Comparison of ENCODE assay signal across 11 mouse cellular contexts in the genomic region with DNA sequence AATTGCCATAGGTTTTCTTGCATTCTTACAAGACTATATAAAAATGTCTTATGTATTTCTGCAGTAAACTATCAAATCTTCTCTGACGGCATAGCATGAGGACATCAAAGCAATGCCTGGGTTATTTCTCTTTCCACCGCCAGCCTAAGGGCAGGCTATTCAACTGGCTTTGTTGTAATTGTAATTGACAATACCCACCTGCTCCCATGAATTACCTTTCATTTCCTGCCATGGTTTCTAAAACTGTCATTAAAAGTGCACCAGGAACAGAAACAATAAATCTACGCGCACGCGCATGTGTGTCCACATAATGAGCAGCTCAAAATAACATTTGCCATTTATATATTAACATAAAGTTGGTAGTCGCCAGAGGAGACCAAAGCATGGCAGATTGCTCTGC. TPM values are rescaled to one million over a fixed set of nuclear protein-coding genes. Genes with fewer than 3 reads are reported as not detected.
"Had no signal": no experiment of that assay in that cellular context is flagged by ENCODE, and none has a peak within 500 bp of the region (broad histone marks: within the 10 kb centered on the region; RNA-seq: fewer than 3 reads in every experiment).

No protein-coding gene starts in this region.

- H3K27ac ChIP-seq: liver, embryonic 15.5 days; midbrain, embryonic 10.5 days; stomach, postnatal 0 days had no signal

- H3K36me3 ChIP-seq: liver, embryonic 15.5 days; midbrain, embryonic 10.5 days had no signal

- H3K9ac ChIP-seq: liver, embryonic 15.5 days had no signal

- DNase-seq: kidney, adult 18-20 months; kidney, postnatal 10 days; lung, adult 2 months; lung, postnatal 36 days had no signal

- H3K9me3 ChIP-seq: liver, embryonic 15.5 days; midbrain, embryonic 10.5 days had no signal

- H3K4me2 ChIP-seq: liver, embryonic 11.5 days; liver, embryonic 15.5 days had no signal

- ATAC-seq: lung, postnatal 0 days; midbrain, embryonic 16.5 days had no signal

- H3K27me3 ChIP-seq: liver, embryonic 15.5 days had no signal

- H3K4me3 ChIP-seq: liver, embryonic 15.5 days; midbrain, embryonic 10.5 days had no signal

RNA-seq across cellular contexts. Expression of a gene that starts 1.2 kb away (rescaled TPM):
- total RNA-seq: megakaryocyte progenitor cell, adult 5-6 weeks had no signal
- polyA plus RNA-seq: liver, embryonic 15.5 days; lung, adult 2 months; lung, postnatal 0 days had no signal
